Mouse (Mus musculus) heart, embryonic 13.5 days (tissue): ENCODE measurements around the gene Olfr251. TPM values are rescaled to one million over a fixed set of nuclear protein-coding genes. Genes with fewer than 3 reads are reported as not detected.

ENCODE experiments used
- polyA plus RNA-seq: library from polyadenylated mRNA; unstranded; fragments of >200 nt; fragmentation: Nextera tagmentation; extraction: Ambion mirVana; gene quantifications from 2 replicates; pipeline ENCODE4 v1.2.1, GENCODE M21; 2015

Olfr251 gene
- polyA plus RNA-seq, 1 experiment from 2014 or later = not detected

Other genes starting within 250 kb of the Olfr251 start
- gene Olfr890, start 234.6 kb upstream of the Olfr251 start, polyA plus RNA-seq = not detected in 2 replicates
- not detected in 2 replicates for gene Olfr891, start 196.3 kb upstream of the Olfr251 start, polyA plus RNA-seq
- not detected in 2 replicates for gene Olfr893, start 168.7 kb upstream of the Olfr251 start, polyA plus RNA-seq
- not detected in 2 replicates for gene Olfr894, start 159.0 kb upstream of the Olfr251 start, polyA plus RNA-seq
- not detected in 2 replicates for gene Olfr143, start 124.3 kb upstream of the Olfr251 start, polyA plus RNA-seq
- gene Olfr895, start 109.2 kb upstream of the Olfr251 start, polyA plus RNA-seq = not detected in 2 replicates
- gene Olfr896-ps1, start 86.0 kb upstream of the Olfr251 start, polyA plus RNA-seq = not detected in 2 replicates
- not detected in 2 replicates for gene Olfr25, start 48.0 kb upstream of the Olfr251 start, polyA plus RNA-seq
- not detected in 2 replicates for gene Olfr898, start 28.7 kb upstream of the Olfr251 start, polyA plus RNA-seq
- gene Olfr250, start 10.2 kb upstream of the Olfr251 start, polyA plus RNA-seq = not detected in 2 replicates
- gene Olfr147, start 24.6 kb downstream of the Olfr251 start, polyA plus RNA-seq = not detected in 2 replicates
- gene Olfr901, start 52.4 kb downstream of the Olfr251 start, polyA plus RNA-seq = not detected in 2 replicates
- gene Olfr902, start 70.6 kb downstream of the Olfr251 start, polyA plus RNA-seq = not detected in 2 replicates
- gene Olfr904, start 86.1 kb downstream of the Olfr251 start, polyA plus RNA-seq = not detected in 2 replicates
- gene Olfr905, start 94.0 kb downstream of the Olfr251 start, polyA plus RNA-seq = not detected in 2 replicates
- gene Olfr906, start 110.0 kb downstream of the Olfr251 start, polyA plus RNA-seq = not detected in 2 replicates
- not detected in 2 replicates for gene Olfr907, start 118.7 kb downstream of the Olfr251 start, polyA plus RNA-seq
- not detected in 2 replicates for gene Olfr911-ps1, start 144.5 kb downstream of the Olfr251 start, polyA plus RNA-seq
- gene Olfr910, start 160.8 kb downstream of the Olfr251 start, polyA plus RNA-seq = not detected in 2 replicates
- not detected in 2 replicates for gene Olfr912, start 203.1 kb downstream of the Olfr251 start, polyA plus RNA-seq
- gene Olfr913, start 215.7 kb downstream of the Olfr251 start, polyA plus RNA-seq = not detected in 2 replicates
- gene Olfr914, start 228.0 kb downstream of the Olfr251 start, polyA plus RNA-seq = not detected in 2 replicates